10 mouse cellular contexts compared by ENCODE assay signal in the genomic region with DNA sequence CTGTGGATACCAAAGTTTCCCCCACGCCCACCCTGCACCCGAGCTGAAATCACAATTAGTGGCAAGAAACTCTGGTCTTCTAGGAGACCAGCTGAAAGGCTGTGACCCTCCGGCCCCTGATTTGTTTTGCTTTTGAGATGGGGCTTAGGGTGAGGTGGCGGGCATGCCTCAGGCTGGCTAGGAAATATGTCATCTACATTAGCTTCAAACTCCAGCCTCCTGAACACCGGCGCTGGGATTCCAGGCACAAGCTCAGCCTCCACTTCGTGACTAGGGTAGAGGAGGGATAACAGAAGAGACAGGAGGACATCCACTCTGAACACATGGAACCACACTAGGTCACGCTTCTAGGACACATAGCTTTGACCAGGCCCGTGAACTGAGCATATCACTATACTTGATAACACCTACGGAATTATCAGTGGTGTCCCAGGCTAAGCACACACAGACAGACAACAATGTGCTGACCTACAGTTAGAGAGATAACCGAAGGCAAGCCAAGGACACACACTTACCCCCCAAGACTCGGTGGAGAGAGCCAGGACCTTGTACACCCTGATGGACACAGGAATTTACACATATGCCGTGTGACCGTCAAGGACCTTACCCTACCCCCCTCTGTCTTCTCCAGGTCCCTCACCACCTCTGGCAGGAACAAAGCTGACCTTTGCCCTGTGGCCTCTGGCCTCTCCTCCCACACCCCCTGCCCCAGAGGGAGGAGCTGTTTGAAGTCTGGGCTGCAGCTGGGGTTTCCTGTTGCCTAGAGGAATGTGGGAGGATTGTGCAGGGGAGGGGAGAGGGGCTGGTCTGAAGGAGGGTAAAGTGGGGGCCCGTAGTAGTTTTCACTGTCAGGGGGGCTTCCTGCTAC. TPM values are rescaled to one million over a fixed set of nuclear protein-coding genes. Genes with fewer than 3 reads are reported as not detected.
DNase-seq lines count a peak whose midpoint lies in the region; ATAC-seq and TF ChIP-seq lines count a peak whose summit lies in the region.
"Had no signal": no experiment of that assay in that cellular context is flagged by ENCODE, and none has a peak within 500 bp of the region (broad histone marks: within the 10 kb centered on the region; RNA-seq: fewer than 3 reads in every experiment).

No protein-coding gene starts in this region.

- TF ChIP-seq POLR2A in cerebellum, adult 2 months (IDR thresholded peaks at IDR 0.05; ENCODE audit: borderline replicate concordance, insufficient read depth, low read length): no peak

- TF ChIP-seq CTCF in cerebellum, adult 2 months (IDR thresholded peaks at IDR 0.05; ENCODE audit: borderline replicate concordance, insufficient read depth, low read depth, low read length): no peak
- TF ChIP-seq CTCF in midbrain, postnatal 0 days (IDR thresholded peaks at IDR 0.05): no peak

- no peak overlapping the region for H3K4me3 ChIP-seq in cerebellum, adult 2 months (replicated peaks; ENCODE audit: insufficient read depth, low read depth, low read length)
- no peak overlapping the region for H3K4me3 ChIP-seq in midbrain, embryonic 11.5 days (ENCODE audit: low read depth, low read length)
- H3K4me3 ChIP-seq in midbrain, postnatal 0 days (ENCODE audit: low read depth, low read length): no peak overlapping the region
- H3K4me3 ChIP-seq: embryonic facial prominence, embryonic 13.5 days; limb, embryonic 12.5 days had no signal

- H3K4me1 ChIP-seq in cerebellum, adult 2 months (ENCODE audit: control insufficient read depth, insufficient read depth, low read length): peaks cover 12% of the 10 kb centered on the region
- peaks cover 10% of the 10 kb centered on the region for H3K4me1 ChIP-seq in midbrain, embryonic 11.5 days (ENCODE audit: control insufficient read depth, insufficient read depth, low read length)
- no peaks in the 10 kb centered on the region; the same call in 1 of the 2 replicates for H3K4me1 ChIP-seq in midbrain, postnatal 0 days (ENCODE audit: insufficient read depth, low read length)

- 71% methylated on average over 15 of the region's 15 CpGs for WGBS in cerebellum, adult 2 months
- WGBS in midbrain, embryonic 11.5 days: 28% methylated on average over 15 of the region's 15 CpGs
- WGBS in midbrain, postnatal 0 days: 39% methylated on average over 15 of the region's 15 CpGs

- no peak overlapping the region for H3K4me2 ChIP-seq in midbrain, embryonic 11.5 days
- H3K4me2 ChIP-seq in midbrain, postnatal 0 days (ENCODE audit: low read depth, low read length, poor library complexity, severe bottlenecking): no peak overlapping the region
- H3K4me2 ChIP-seq: embryonic facial prominence, embryonic 13.5 days; limb, embryonic 12.5 days had no signal

- intact Hi-C loops in left cerebral cortex, postnatal 25 days (cut with DNase I): loop anchor here (2.0 to 10.0 kb wide), 3 partner anchors 205 to 447 kb away; partner anchors contain the start of genes Cd164l2 and Gpr3

- H3K9me3 ChIP-seq in midbrain, embryonic 11.5 days (ENCODE audit: control insufficient read depth, low read length): no peaks in the 10 kb centered on the region
- H3K9me3 ChIP-seq in midbrain, postnatal 0 days (ENCODE audit: low read length): no peaks in the 10 kb centered on the region
- H3K9me3 ChIP-seq: embryonic facial prominence, embryonic 13.5 days; limb, embryonic 12.5 days had no signal

- peak; percentile 54 for DNase-seq in cerebellum, adult 9-10 months
- no peak for DNase-seq in cerebellum, adult 2 months
- peak; percentile 89 for DNase-seq in midbrain, embryonic 11.5 days (ENCODE audit: low spot score, missing footprints)
- DNase-seq in midbrain, postnatal 0 days (ENCODE audit: low spot score): no peak
- peak; percentile 70 to 89 for DNase-seq in kidney, postnatal 25 days
- peak; percentile 68 for DNase-seq in testis, postnatal 14 days (ENCODE audit: low spot score)
- no peak for DNase-seq in left cerebral cortex, postnatal 25 days (ENCODE audit: low spot score in 2 of 2)
- no peak for DNase-seq in gastrocnemius, adult 8-10 months (ENCODE audit: low spot score in 2 of 2)

- ATAC-seq in midbrain, embryonic 11.5 days (ENCODE audit: low FRiP score): no peak
- ATAC-seq in midbrain, postnatal 0 days (ENCODE audit: low FRiP score): no peak

- H3K27ac ChIP-seq in cerebellum, adult 2 months (ENCODE audit: insufficient read depth, low read length): no peak overlapping the region
- H3K27ac ChIP-seq in midbrain, embryonic 11.5 days (ENCODE audit: low read depth, low read length): no peak overlapping the region
- no peak overlapping the region for H3K27ac ChIP-seq in midbrain, postnatal 0 days (ENCODE audit: low read depth, low read length)
- H3K27ac ChIP-seq: embryonic facial prominence, embryonic 13.5 days; limb, embryonic 12.5 days had no signal

- H3K36me3 ChIP-seq in midbrain, embryonic 11.5 days (ENCODE audit: control insufficient read depth, insufficient read depth, low read length): no peaks in the 10 kb centered on the region
- no peaks in the 10 kb centered on the region for H3K36me3 ChIP-seq in midbrain, postnatal 0 days (ENCODE audit: insufficient read depth, low read length)
- H3K36me3 ChIP-seq: embryonic facial prominence, embryonic 13.5 days; limb, embryonic 12.5 days had no signal

- H3K9ac ChIP-seq in midbrain, embryonic 11.5 days (ENCODE audit: low read length): no peak overlapping the region; the same call in 1 of the 2 replicates
- no peak overlapping the region for H3K9ac ChIP-seq in midbrain, postnatal 0 days (replicated peaks; ENCODE audit: low read length, poor library complexity, severe bottlenecking)
- H3K9ac ChIP-seq: embryonic facial prominence, embryonic 13.5 days; limb, embryonic 12.5 days had no signal

- no peaks in the 10 kb centered on the region for H3K27me3 ChIP-seq in cerebellum, adult 2 months (ENCODE audit: control insufficient read depth, insufficient read depth, low read length)
- peaks cover 20% of the 10 kb centered on the region for H3K27me3 ChIP-seq in midbrain, embryonic 11.5 days (ENCODE audit: control insufficient read depth, insufficient read depth, low read length)
- peaks cover 5% of the 10 kb centered on the region; the same call in 1 of the 2 replicates for H3K27me3 ChIP-seq in midbrain, postnatal 0 days (ENCODE audit: insufficient read depth, low read length)

RNA-seq across cellular contexts. Expression of gene Ahdc1, which starts 3.3 kb away (rescaled TPM):
- 30.8 and 34.3 TPM in 2 replicates for polyA plus RNA-seq in cerebellum, adult 2 months (2012; rRNA removed)
- 4.9 and 5.3 TPM in 2 replicates for polyA plus RNA-seq in midbrain, embryonic 11.5 days (2014; fragmentation: Nextera tagmentation; extraction: Ambion mirVana)
- 105 and 115 TPM in 2 replicates for total RNA-seq in midbrain, postnatal 0 days (2014; rRNA removed)
- polyA plus RNA-seq in midbrain, postnatal 0 days (2015; fragmentation: Nextera tagmentation; extraction: Ambion mirVana): 9.2 and 11.0 TPM in 2 replicates
- 10 to 100 TPM; 88.2 to 97.6 TPM for total RNA-seq in left cerebral cortex, postnatal 25 days (2021)
- total RNA-seq in gastrocnemius, adult 8-10 months (2022): 10 to 100 TPM; 26.3 to 32.9 (median 28.9) TPM

RNA-seq across cellular contexts. Expression of gene Fgr, which starts 33.9 kb away (rescaled TPM):
- polyA plus RNA-seq in cerebellum, adult 2 months (2012; rRNA removed): 0.32 and 0.38 TPM in 2 replicates
- polyA plus RNA-seq in midbrain, embryonic 11.5 days (2014; fragmentation: Nextera tagmentation; extraction: Ambion mirVana): not detected in 2 replicates
- 0.33 and 0.47 TPM in 2 replicates for total RNA-seq in midbrain, postnatal 0 days (2014; rRNA removed)
- polyA plus RNA-seq in midbrain, postnatal 0 days (2015; fragmentation: Nextera tagmentation; extraction: Ambion mirVana): 0.19 TPM in 1 of 2 replicates, not detected in the other
- under 1 TPM; 0.18 to 0.25 TPM for total RNA-seq in left cerebral cortex, postnatal 25 days (2021)
- not detected for total RNA-seq in gastrocnemius, adult 8-10 months (2022)

Comparison
In these comparisons a context has a peak if more than half of its experiments do, and no peak if none do; other contexts are left out.
1. DNase-seq: peak in cerebellum, adult 9-10 months (single experiment), midbrain, embryonic 11.5 days (single experiment), kidney, postnatal 25 days (2 of 2) and testis, postnatal 14 days (single experiment); none in cerebellum, adult 2 months (0 of 2), midbrain, postnatal 0 days (single experiment), left cerebral cortex, postnatal 25 days (0 of 2) and gastrocnemius, adult 8-10 months (0 of 2).